Mouse (Mus musculus) midbrain, postnatal 0 days (tissue): ENCODE data around the gene Lmx1b. TPM values are rescaled to one million over a fixed set of nuclear protein-coding genes. Genes with fewer than 3 reads are reported as not detected.
A peak's percentile ranks its signal among the peaks of the same experiment; 100 is the strongest.

Experiments
- ATAC-seq: fragments of 200-750 bp; cut with Nextera tagmentation; 2 replicates; pipeline ENCODE4 v1.8.0; 2017; ENCODE audit warnings: moderate number of reproducible peaks, mild to moderate bottlenecking, moderate TSS enrichment, moderate library complexity; ENCODE audit not compliant: low FRiP score
- DNase-seq: peaks from one replicate; pipeline ENCODE4 v3.0.0-alpha.2; 2015; ENCODE audit warnings: low spot score
- H3K27ac ChIP-seq: fragments of 300-500 bp; sonication (generic); 2 replicates; pipeline ENCODE4 v1.5.1; 2014; ENCODE audit warnings: low read depth, mild to moderate bottlenecking, low read length, mixed read lengths
- H3K27me3 ChIP-seq: fragments of 300-500 bp; sonication (generic); 2 replicates; pipeline ENCODE4 v1.6.1; 2014; ENCODE audit warnings: low read length, control low read depth, mixed read lengths; ENCODE audit not compliant: insufficient read depth
- H3K36me3 ChIP-seq: fragments of 300-500 bp; sonication (generic); 2 replicates; pipeline ENCODE4 v1.6.1; 2014; ENCODE audit warnings: low read length, control low read depth, mixed read lengths; ENCODE audit not compliant: insufficient read depth
- H3K4me1 ChIP-seq: fragments of 300-500 bp; sonication (generic); 2 replicates; pipeline ENCODE4 v1.6.1; 2014; ENCODE audit warnings: mild to moderate bottlenecking, control low read depth, antibody characterized with exemption, low read length, mixed read lengths; ENCODE audit not compliant: insufficient read depth
- H3K4me2 ChIP-seq: fragments of 300-500 bp; sonication (generic); 2 replicates; pipeline ENCODE4 v1.6.1; 2014; ENCODE audit warnings: low read depth, mild to moderate bottlenecking, low read length, mixed read lengths; ENCODE audit not compliant: poor library complexity, severe bottlenecking
- H3K4me3 ChIP-seq: fragments of 300-500 bp; sonication (generic); 2 replicates; pipeline ENCODE4 v1.5.1; 2014; ENCODE audit warnings: low read depth, mild to moderate bottlenecking, low read length, moderate library complexity
- H3K9ac ChIP-seq: fragments of 300-500 bp; sonication (generic); replicated peaks from 2 replicates; pipeline ENCODE4 v1.6.1; 2014; ENCODE audit warnings: mild to moderate bottlenecking, low read length, moderate library complexity, mixed read lengths; ENCODE audit not compliant: poor library complexity, severe bottlenecking
- H3K9me3 ChIP-seq: fragments of 300-500 bp; sonication (generic); 2 replicates; pipeline ENCODE4 v1.6.1; 2016; ENCODE audit warnings: low read length, control low read depth
- CTCF ChIP-seq: IDR thresholded peaks from 2 replicates; pipeline ENCODE4 v1.5.1; 2016; ENCODE audit warnings: antibody characterized with exemption, mild to moderate bottlenecking
- WGBS: fragments of 180-500 bp; shearing (Covaris S2); extraction: QIAGEN DNeasy Blood & Tissue Kit; methylation state at CpG from one replicate; pipeline ENCODE4 v1.1.7; 2014; 5-methylcytosine and 5-hydroxymethylcytosine counted together
- polyA plus RNA-seq: library from polyadenylated mRNA; unstranded; fragments of >200 nt; fragmentation: Nextera tagmentation; extraction: Ambion mirVana; gene quantifications from 2 replicates; pipeline ENCODE4 v1.2.1, GENCODE M21; 2015
- total RNA-seq: library from RNA; depleted of rRNA; stranded (reverse); fragments of >200 nt; gene quantifications from 2 replicates; pipeline ENCODE4 v1.2.3, GENCODE M21; 2014

Lmx1b gene
- total and polyA plus RNA-seq, 2 experiments from 2014 or later, result 0.83 to 8.4 TPM

GRCm38 (mm10) chr2:33646283-33646550 is 5.9 kb upstream of the Lmx1b start:
- DNase-seq (no peak), ATAC-seq (no peak)
- no peaks in the 10 kb centered on the region for H3K4me1 ChIP-seq
- H3K9ac ChIP-seq, result no peak overlapping the region
- no peak overlapping the region for H3K4me2 ChIP-seq
- H3K4me3 ChIP-seq, result no peak overlapping the region
- peaks cover 68% of the 10 kb centered on the region for H3K27me3 ChIP-seq
- no peak overlapping the region for H3K27ac ChIP-seq
- WGBS, result 0% methylated on average over 3 of the region's 3 CpGs
- TF ChIP-seq CTCF, result no peak
- no peaks in the 10 kb centered on the region for H3K36me3 ChIP-seq
- no peaks in the 10 kb centered on the region for H3K9me3 ChIP-seq

GRCm38 (mm10) chr2:33645538-33646282 is 5.4 kb upstream of the Lmx1b start:
- no peaks in the 10 kb centered on the region for H3K4me1 ChIP-seq
- H3K36me3 ChIP-seq, result no peaks in the 10 kb centered on the region
- no peak overlapping the region for H3K27ac ChIP-seq
- no peak overlapping the region for H3K4me3 ChIP-seq
- DNase-seq (no peak), ATAC-seq (no peak)
- H3K9me3 ChIP-seq, result no peaks in the 10 kb centered on the region
- no peak overlapping the region for H3K9ac ChIP-seq
- TF ChIP-seq CTCF, result no peak
- 7% methylated on average over 15 of the region's 15 CpGs for WGBS
- peaks cover 73% of the 10 kb centered on the region for H3K27me3 ChIP-seq
- H3K4me2 ChIP-seq, result no peak overlapping the region

GRCm38 (mm10) chr2:33643721-33644713 is 3.7 kb upstream of the Lmx1b start:
- no peak for ATAC-seq
- no peak for TF ChIP-seq CTCF
- no peaks in the 10 kb centered on the region for H3K9me3 ChIP-seq
- WGBS, result 15% methylated on average over 50 of the region's 50 CpGs
- H3K36me3 ChIP-seq, result no peaks in the 10 kb centered on the region
- no peak overlapping the region for H3K4me2 ChIP-seq
- peaks cover 84% of the 10 kb centered on the region for H3K27me3 ChIP-seq
- DNase-seq, result no peak
- no peak overlapping the region for H3K4me3 ChIP-seq
- no peak overlapping the region for H3K9ac ChIP-seq
- H3K27ac ChIP-seq, result no peak overlapping the region
- no peaks in the 10 kb centered on the region for H3K4me1 ChIP-seq

DNA sequence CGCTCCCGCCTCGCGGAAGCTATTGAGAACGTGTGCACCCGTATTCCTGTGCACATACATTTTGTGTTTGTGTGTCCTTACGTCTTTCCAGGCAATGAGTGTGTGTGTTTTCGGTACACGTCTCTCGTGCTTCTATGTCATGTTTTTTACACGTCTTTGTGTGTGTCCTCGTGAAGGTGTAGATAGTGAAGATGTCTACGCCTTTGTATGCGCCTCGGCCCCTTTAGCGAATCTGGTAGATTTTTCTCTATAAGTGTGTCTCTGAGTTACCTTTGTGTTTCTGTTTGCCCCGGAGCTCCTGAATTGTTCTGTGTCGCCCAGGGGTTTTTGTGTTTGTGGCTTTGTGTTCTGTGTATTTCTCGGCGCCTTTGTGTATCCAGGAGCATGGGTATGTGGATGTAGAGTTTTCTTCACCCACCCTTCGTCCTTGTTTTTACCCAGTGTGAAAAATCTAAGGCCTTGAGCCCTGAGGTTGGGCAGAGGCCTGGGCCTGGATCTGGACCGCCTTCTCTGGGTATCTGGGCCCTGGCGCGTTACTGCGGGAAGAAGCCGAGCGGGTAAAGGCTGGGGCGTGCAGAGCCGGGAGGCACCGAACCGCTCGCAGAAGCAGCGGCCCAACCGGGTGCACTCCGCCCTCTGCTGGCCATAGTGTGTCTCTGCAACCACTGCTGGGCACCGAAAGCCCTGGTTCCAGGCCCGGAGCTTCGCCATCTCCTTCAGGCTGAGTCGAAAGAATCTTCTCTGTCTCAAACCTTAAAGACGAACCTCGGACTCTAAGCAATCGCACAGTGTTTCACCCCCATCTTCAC is 2.5 kb upstream of the Lmx1b start:
- Histone ChIP-seq H3K9me3 (no peaks in the 10 kb centered on the region), H3K4me1 (no peaks in the 10 kb centered on the region), H3K27me3 (peaks cover 84% of the 10 kb centered on the region), H3K4me2 (no peak overlapping the region), H3K9ac (no peak overlapping the region), H3K4me3 (no peak overlapping the region; the same call in 1 of the 2 replicates), H3K27ac (no peak overlapping the region), H3K36me3 (no peaks in the 10 kb centered on the region)
- DNase-seq (peak; percentile 82), ATAC-seq (no peak)
- peak; percentile 82 for TF ChIP-seq CTCF
- 3% methylated on average over 42 of the region's 42 CpGs for WGBS

DNA sequence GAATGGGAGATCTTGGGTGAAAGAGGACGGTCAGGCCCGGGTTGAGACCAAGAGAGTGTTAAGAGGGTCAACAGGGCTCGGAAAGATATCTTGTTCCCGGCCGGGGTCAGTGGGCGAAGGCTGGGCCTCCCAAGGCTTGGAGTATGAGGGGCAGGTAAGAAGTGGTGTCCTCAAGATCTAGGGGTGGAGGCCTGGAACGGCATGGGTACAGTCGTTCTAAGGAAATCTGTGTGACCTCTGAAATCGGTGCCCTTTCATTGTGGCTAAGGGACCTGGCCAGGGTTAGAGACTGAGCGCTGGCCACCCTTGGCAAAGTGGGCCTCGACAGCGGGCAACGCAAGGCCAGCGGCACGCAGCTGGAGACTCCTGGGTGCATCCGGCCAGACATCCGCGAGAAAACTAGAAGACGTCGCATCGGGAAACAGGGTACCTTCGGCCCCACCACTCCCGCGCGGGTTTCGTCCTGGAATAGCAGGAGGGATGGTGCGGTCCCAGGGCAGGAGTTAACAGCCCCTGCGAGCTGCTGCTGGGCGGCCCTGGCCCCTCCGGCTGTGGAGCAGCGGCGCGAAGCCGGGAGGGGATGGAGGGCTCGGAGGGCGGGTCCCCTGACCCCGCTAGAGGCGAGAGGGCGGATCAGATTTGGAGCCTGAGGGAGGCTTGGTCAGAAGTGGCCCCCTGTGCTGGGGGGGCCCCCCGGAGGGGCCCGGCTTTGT is 1.7 kb upstream of the Lmx1b start:
- DNase-seq (no peak), ATAC-seq (no peak)
- peak overlapping the region; percentile 22; the same call in 1 of the 2 replicates for H3K4me2 ChIP-seq

More for the DNA sequence above, 1.7 kb upstream of the Lmx1b start:
- Histone ChIP-seq H3K36me3 (no peaks in the 10 kb centered on the region), H3K9me3 (no peaks in the 10 kb centered on the region), H3K9ac (no peak overlapping the region), H3K4me1 (no peaks in the 10 kb centered on the region), H3K4me3 (peak overlapping the region; percentile 0; the same call in 1 of the 2 replicates), H3K27me3 (peaks cover 81% of the 10 kb centered on the region), H3K27ac (no peak overlapping the region)
- no peak for TF ChIP-seq CTCF
- WGBS, result 1% methylated on average over 40 of the region's 41 CpGs
